Mouse (Mus musculus): ENCODE measurements around the gene Optn. TPM values are rescaled to one million over a fixed set of nuclear protein-coding genes. Genes with fewer than 3 reads are reported as not detected.
"Not testable (repeated sequence)": the region's sequence is repeated elsewhere in the genome, so short reads cannot be mapped to it uniquely, and the experiment has no call there.

Optn gene
- polyA plus RNA-seq, 1 experiment from 2014 or later = 12.4 TPM

GRCm38 (mm10) chr2:5080053-5080787 lies 16.4 kb upstream of the Optn start:
- Histone ChIP-seq H3K9ac (no peak overlapping the region), H3K4me3 (replicated peaks) (peak overlapping the region; percentile 22; the same call in 1 of the 2 replicates), H3K27ac (no peak overlapping the region), H3K9me3 (no peaks in the 10 kb centered on the region), H3K4me1 (no peaks in the 10 kb centered on the region), H3K27me3 (replicated peaks) (no peaks in the 10 kb centered on the region), H3K4me2 (peak overlapping the region; percentile 64), H3K36me3 (no peaks in the 10 kb centered on the region)
- WGBS = 8% methylated on average over 14 of the region's 14 CpGs
- no peak for ATAC-seq (ENCODE audit: insufficient read depth, low FRiP score, low read depth)

GRCm38 (mm10) chr2:5077937-5078336 lies 14.1 kb upstream of the Optn start:
- H3K27me3 ChIP-seq (replicated peaks) = no peaks in the 10 kb centered on the region
- ATAC-seq (ENCODE audit: insufficient read depth, low FRiP score, low read depth) = peak; percentile 77; the same call in 1 of the 2 replicates
- H3K4me2 ChIP-seq = no peak overlapping the region
- WGBS = 63% methylated on average over 2 of the region's 2 CpGs
- H3K27ac ChIP-seq = no peak overlapping the region
- H3K9me3 ChIP-seq = no peaks in the 10 kb centered on the region
- H3K4me3 ChIP-seq (replicated peaks) = no peak overlapping the region
- H3K9ac ChIP-seq = no peak overlapping the region
- H3K4me1 ChIP-seq = no peaks in the 10 kb centered on the region
- no peaks in the 10 kb centered on the region for H3K36me3 ChIP-seq

GRCm38 (mm10) chr2:5077490-5077889 lies 13.6 kb upstream of the Optn start:
- H3K4me1 ChIP-seq = no peaks in the 10 kb centered on the region
- H3K9ac ChIP-seq = no peak overlapping the region
- 74% methylated on average over 2 of the region's 2 CpGs for WGBS
- H3K36me3 ChIP-seq = no peaks in the 10 kb centered on the region
- no peaks in the 10 kb centered on the region for H3K27me3 ChIP-seq (replicated peaks)
- H3K4me2 ChIP-seq = no peak overlapping the region
- H3K9me3 ChIP-seq = no peaks in the 10 kb centered on the region
- no peak for ATAC-seq (ENCODE audit: insufficient read depth, low FRiP score, low read depth)
- H3K4me3 ChIP-seq (replicated peaks) = no peak overlapping the region
- H3K27ac ChIP-seq = no peak overlapping the region

GRCm38 (mm10) chr2:5075856-5076255 lies 12.0 kb upstream of the Optn start:
- Histone ChIP-seq H3K27me3 (replicated peaks) (no peaks in the 10 kb centered on the region), H3K4me1 (no peaks in the 10 kb centered on the region), H3K36me3 (no peaks in the 10 kb centered on the region), H3K9me3 (no peaks in the 10 kb centered on the region), H3K4me3 (replicated peaks) (no peak overlapping the region), H3K27ac (no peak overlapping the region), H3K4me2 (no peak overlapping the region), H3K9ac (no peak overlapping the region)
- ATAC-seq (ENCODE audit: insufficient read depth, low FRiP score, low read depth) = no peak

GRCm38 (mm10) chr2:5075432-5075831 lies 11.6 kb upstream of the Optn start:
- no peaks in the 10 kb centered on the region for H3K4me1 ChIP-seq
- H3K9me3 ChIP-seq = no peaks in the 10 kb centered on the region
- H3K4me3 ChIP-seq (replicated peaks) = no peak overlapping the region
- no peak for ATAC-seq (ENCODE audit: insufficient read depth, low FRiP score, low read depth)
- no peak overlapping the region for H3K9ac ChIP-seq
- no peak overlapping the region for H3K4me2 ChIP-seq
- 43% methylated on average over 2 of the region's 2 CpGs for WGBS
- H3K27me3 ChIP-seq (replicated peaks) = no peaks in the 10 kb centered on the region
- no peak overlapping the region for H3K27ac ChIP-seq
- no peaks in the 10 kb centered on the region for H3K36me3 ChIP-seq

DNA sequence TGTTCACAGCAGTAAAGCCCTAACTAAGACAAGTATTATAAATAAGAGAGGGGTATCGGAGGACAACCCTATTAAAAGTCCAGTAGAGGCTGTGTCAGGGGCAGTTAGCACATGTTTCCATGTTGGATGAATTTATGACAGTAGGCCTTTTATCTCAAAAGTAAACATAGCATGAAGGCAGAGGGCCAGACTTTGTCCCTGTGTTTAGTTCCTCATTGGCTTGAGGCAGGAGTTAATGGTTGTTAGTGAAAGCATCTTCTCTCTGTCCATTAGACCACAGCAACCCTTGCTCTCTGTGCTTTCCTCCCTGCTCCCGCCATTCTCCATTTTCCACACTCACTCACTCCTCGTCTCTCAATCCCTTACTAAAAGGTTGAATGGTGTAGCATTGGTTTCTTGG lies 9.9 kb upstream of the Optn start:
- no peaks in the 10 kb centered on the region for H3K27me3 ChIP-seq (replicated peaks)
- H3K27ac ChIP-seq = no peak overlapping the region
- ATAC-seq (ENCODE audit: insufficient read depth, low FRiP score, low read depth) = no peak
- no peaks in the 10 kb centered on the region for H3K9me3 ChIP-seq
- 85% methylated on average over 3 of the region's 3 CpGs for WGBS
- no peak overlapping the region for H3K4me2 ChIP-seq
- H3K4me1 ChIP-seq = no peaks in the 10 kb centered on the region
- H3K36me3 ChIP-seq = no peaks in the 10 kb centered on the region
- no peak overlapping the region for H3K4me3 ChIP-seq (replicated peaks)
- H3K9ac ChIP-seq = no peak overlapping the region

GRCm38 (mm10) chr2:5067951-5068350 lies 4.1 kb upstream of the Optn start:
- ATAC-seq (ENCODE audit: insufficient read depth, low FRiP score, low read depth) = no peak
- H3K9ac ChIP-seq = no peak overlapping the region
- no peak overlapping the region for H3K4me2 ChIP-seq
- no peaks in the 10 kb centered on the region for H3K36me3 ChIP-seq
- H3K4me1 ChIP-seq = no peaks in the 10 kb centered on the region
- H3K9me3 ChIP-seq = no peaks in the 10 kb centered on the region
- H3K4me3 ChIP-seq (replicated peaks) = no peak overlapping the region
- no peak overlapping the region for H3K27ac ChIP-seq
- no peaks in the 10 kb centered on the region for H3K27me3 ChIP-seq (replicated peaks)
- 59% methylated on average over 4 of the region's 4 CpGs for WGBS

DNA sequence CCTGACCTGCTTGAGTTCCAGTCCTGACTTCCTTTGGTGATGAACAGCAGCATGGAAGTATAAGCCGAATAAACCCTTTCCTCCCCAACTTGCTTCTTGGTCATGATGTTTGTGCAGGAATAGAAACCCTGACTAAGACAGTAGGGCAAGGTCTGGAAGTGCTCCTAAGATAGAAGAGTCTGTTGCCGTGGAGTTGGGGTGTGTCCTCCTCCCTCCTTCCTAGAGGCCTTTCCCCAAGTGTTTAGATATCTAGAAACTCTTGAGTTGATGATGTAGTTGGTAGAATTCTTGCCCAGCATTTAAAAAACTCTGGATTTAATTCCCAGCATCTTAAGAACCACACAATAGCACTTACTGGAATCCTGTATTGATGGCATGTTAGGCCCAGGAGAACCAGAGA lies 3.4 kb upstream of the Optn start:
- H3K4me2 ChIP-seq; H3K36me3 ChIP-seq; H3K9ac ChIP-seq; H3K27ac ChIP-seq; H3K4me1 ChIP-seq; H3K9me3 ChIP-seq; H3K27me3 ChIP-seq (replicated peaks); H3K4me3 ChIP-seq (replicated peaks); ATAC-seq (ENCODE audit: insufficient read depth, low FRiP score, low read depth): not testable (repeated sequence)
- 75% methylated on average over 2 of the region's 2 CpGs for WGBS

DNA sequence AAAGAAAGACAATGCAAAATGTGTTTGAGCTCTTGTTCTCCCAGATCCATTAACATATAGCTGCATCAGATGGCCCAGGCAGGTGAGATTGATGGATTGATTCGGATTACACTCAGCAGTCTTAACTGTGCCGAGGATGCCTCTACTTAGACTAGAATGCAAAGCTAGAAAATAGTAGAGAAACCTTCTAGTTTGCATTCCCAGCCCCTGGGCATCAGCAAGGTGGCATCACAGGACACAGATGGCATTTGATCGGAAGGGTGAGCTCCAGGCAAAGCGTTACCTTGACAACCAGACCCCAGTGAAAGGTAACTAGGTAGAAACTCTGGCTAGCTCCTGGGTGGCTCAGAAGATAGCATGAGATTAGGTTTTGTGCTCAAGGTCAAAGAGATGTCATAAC lies 396 bp upstream of the Optn start:
- 26% methylated on average over 4 of the region's 4 CpGs for WGBS
- peak; percentile 15; the same call in 1 of the 2 replicates for ATAC-seq (ENCODE audit: insufficient read depth, low FRiP score, low read depth)

DNA sequence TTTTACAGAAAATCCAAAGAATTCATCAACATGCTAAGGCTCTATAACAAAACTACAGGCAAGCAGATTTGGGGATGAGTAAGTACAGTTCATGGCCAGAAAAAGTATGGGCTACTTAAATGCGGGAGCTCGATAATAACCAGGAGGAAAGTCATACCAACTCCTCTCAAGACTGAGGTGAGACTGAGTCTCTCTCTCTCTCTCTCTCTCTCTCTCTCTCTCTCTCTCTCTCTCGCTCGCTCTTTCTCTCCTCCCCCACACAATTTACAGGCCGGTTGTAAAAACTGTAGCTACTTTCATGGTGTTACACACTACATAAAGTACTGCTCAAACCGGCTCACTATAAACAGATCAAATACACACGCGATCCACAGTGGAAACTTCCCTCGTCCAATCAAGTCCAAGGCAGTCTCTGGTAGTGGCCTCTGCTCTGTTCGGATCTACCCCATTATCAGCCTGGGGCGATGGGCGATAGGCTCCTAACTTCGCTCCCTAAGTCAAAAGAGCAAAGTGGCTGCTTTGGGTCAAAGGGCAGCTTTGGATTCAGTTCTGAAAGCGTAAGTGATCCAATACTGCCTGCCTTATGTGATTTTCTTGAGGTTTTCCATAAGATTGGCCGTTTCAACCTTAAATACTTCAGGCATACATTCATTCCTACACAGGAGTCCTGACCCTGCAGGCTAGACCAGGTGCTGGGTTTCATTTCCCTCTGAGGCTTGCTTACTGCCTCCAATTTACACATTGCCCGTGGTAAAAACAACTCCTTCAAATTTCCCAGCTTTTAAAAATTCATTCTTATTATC lies 1.2 kb downstream of the Optn start:
- ATAC-seq (ENCODE audit: insufficient read depth, low FRiP score, low read depth) = peak; percentile 59; the same call in 1 of the 2 replicates
- no peak overlapping the region for H3K9ac ChIP-seq

More for the DNA sequence above, 396 bp upstream of the Optn start:
- peak overlapping the region; percentile 79 for H3K4me2 ChIP-seq
- H3K27ac ChIP-seq = no peak overlapping the region
- no peak overlapping the region for H3K9ac ChIP-seq
- H3K4me3 ChIP-seq (replicated peaks) = peak overlapping the region; percentile 62
- H3K27me3 ChIP-seq (replicated peaks) = no peaks in the 10 kb centered on the region
- H3K36me3 ChIP-seq = no peaks in the 10 kb centered on the region
- no peaks in the 10 kb centered on the region for H3K4me1 ChIP-seq
- H3K9me3 ChIP-seq = no peaks in the 10 kb centered on the region

DNA sequence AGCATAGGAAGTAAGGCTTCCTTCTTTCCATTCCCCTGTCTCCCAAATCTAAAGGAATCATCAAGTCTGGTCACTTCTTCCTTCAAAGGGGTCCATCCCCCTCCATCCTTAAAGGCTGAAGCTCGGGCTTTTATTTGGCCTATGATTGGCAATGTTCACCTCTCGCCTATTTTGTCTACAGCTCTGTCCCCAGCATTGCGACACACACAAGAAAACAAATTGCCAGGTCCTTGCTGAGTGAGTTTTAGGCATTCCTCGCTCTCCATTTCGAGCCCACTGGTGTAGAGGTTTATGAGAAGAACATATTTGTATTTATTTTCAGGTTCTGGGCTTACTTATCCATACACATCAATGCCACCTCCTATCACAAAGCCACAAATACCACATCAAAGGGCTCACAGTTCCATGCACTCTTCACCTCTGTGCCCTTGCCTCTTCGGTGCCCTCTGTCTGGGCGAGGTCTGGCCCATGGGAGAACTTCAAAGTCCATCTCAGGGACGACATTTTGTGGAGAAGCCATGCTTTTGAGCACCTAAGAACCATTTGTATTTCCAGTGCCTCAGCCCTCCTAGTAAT lies 2.6 kb downstream of the Optn start:
- Histone ChIP-seq H3K4me1 (no peaks in the 10 kb centered on the region), H3K27ac (no peak overlapping the region), H3K9me3 (no peaks in the 10 kb centered on the region), H3K4me2 (no peak overlapping the region), H3K36me3 (no peaks in the 10 kb centered on the region), H3K9ac (no peak overlapping the region), H3K4me3 (replicated peaks) (no peak overlapping the region), H3K27me3 (replicated peaks) (no peaks in the 10 kb centered on the region)
- WGBS = 76% methylated on average over 8 of the region's 8 CpGs
- no peak for ATAC-seq (ENCODE audit: insufficient read depth, low FRiP score, low read depth)

More for the DNA sequence above, 1.2 kb downstream of the Optn start:
- 51% methylated on average over 16 of the region's 16 CpGs for WGBS
- Histone ChIP-seq H3K4me3 (replicated peaks) (peak overlapping the region; percentile 62), H3K9me3 (no peaks in the 10 kb centered on the region), H3K27ac (no peak overlapping the region), H3K27me3 (replicated peaks) (no peaks in the 10 kb centered on the region), H3K36me3 (no peaks in the 10 kb centered on the region), H3K4me2 (peak overlapping the region; percentile 79), H3K4me1 (no peaks in the 10 kb centered on the region)

DNA sequence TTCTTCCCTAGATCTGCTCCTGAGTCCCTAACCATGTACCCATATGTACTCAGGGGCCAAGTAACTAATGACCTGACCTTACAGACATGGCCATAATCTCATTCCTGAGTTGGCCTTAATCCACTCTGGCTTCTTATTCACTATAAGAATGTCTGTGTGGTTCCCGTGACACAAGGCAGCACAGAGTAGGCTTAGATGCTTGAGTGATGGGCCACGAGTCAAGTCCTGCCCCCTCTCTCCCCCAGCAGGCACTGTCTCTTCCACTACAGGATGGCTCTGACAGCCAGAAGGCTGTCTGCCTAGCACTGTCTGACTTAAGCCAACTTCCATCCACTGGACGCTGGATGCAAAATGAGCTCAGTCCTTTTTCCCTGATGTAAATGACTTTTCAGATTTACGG lies 3.9 kb downstream of the Optn start:
- WGBS = 83% methylated on average over 4 of the region's 4 CpGs
- Histone ChIP-seq H3K36me3 (no peaks in the 10 kb centered on the region), H3K4me3 (replicated peaks) (no peak overlapping the region), H3K27me3 (replicated peaks) (no peaks in the 10 kb centered on the region), H3K27ac (no peak overlapping the region), H3K4me2 (no peak overlapping the region), H3K4me1 (no peaks in the 10 kb centered on the region), H3K9ac (no peak overlapping the region), H3K9me3 (no peaks in the 10 kb centered on the region)
- ATAC-seq (ENCODE audit: insufficient read depth, low FRiP score, low read depth) = no peak
